Mouse (Mus musculus) limb, embryonic 12.5 days (tissue): Measurements from ENCODE around the gene Tubb5. TPM values are rescaled to one million over a fixed set of nuclear protein-coding genes. Genes with fewer than 3 reads are reported as not detected.

Experiments used
- ATAC-seq: fragments of 200-750 bp; cut with Nextera tagmentation; 2 replicates; pipeline ENCODE4 v1.8.0; 2017; ENCODE audit warnings: low read depth, moderate TSS enrichment; ENCODE audit not compliant: insufficient number of reproducible peaks, insufficient read depth, low FRiP score, low TSS enrichment
- H3K27ac ChIP-seq: fragments of 300-500 bp; sonication (generic); 2 replicates; pipeline ENCODE4 v1.5.1; 2016; ENCODE audit warnings: mild to moderate bottlenecking, moderate library complexity
- H3K27me3 ChIP-seq: fragments of 300-500 bp; sonication (generic); 2 replicates; pipeline ENCODE4 v1.6.1; 2016; ENCODE audit warnings: mild to moderate bottlenecking, moderate library complexity
- H3K36me3 ChIP-seq: fragments of 300-500 bp; sonication (generic); 2 replicates; pipeline ENCODE4 v1.6.1; 2016; ENCODE audit warnings: mild to moderate bottlenecking, moderate library complexity
- H3K4me1 ChIP-seq: fragments of 300-500 bp; sonication (generic); replicated peaks from 2 replicates; pipeline ENCODE4 v1.6.1; 2016
- H3K4me2 ChIP-seq: fragments of 300-500 bp; sonication (generic); 2 replicates; pipeline ENCODE4 v1.6.1; 2016; ENCODE audit warnings: mild to moderate bottlenecking, moderate library complexity
- H3K4me3 ChIP-seq: fragments of 300-500 bp; sonication (generic); replicated peaks from 2 replicates; pipeline ENCODE4 v1.5.1; 2016; ENCODE audit warnings: mild to moderate bottlenecking
- H3K9ac ChIP-seq: fragments of 300-500 bp; sonication (generic); replicated peaks from 2 replicates; pipeline ENCODE4 v1.6.1; 2016; ENCODE audit warnings: mild to moderate bottlenecking, moderate library complexity
- H3K9me3 ChIP-seq: fragments of 300-500 bp; sonication (generic); 2 replicates; pipeline ENCODE4 v1.6.1; 2016; ENCODE audit warnings: mild to moderate bottlenecking, moderate library complexity
- WGBS: fragments of 180-500 bp; shearing (Covaris S2); methylation state at CpG from one replicate; pipeline ENCODE4 v1.1.7; 2016; 5-methylcytosine and 5-hydroxymethylcytosine counted together
- polyA plus RNA-seq: library from polyadenylated mRNA; unstranded; fragments of >200 nt; fragmentation: Nextera tagmentation; extraction: Ambion mirVana; gene quantifications from 2 replicates; pipeline ENCODE4 v1.2.1, GENCODE M21; 2016

The Tubb5 gene
- polyA plus RNA-seq, 1 experiment from 2014 or later = 1,215 TPM

GRCm38 (mm10) chr17:35824402-35824801, 13.7 kb downstream of the Tubb5 start:
- H3K4me2 ChIP-seq = peak overlapping the region; percentile 95
- peak overlapping the region; percentile 74; the same call in 1 of the 2 replicates for H3K9ac ChIP-seq
- peak overlapping the region; percentile 89; the same call in 1 of the 2 replicates for H3K27ac ChIP-seq
- H3K4me3 ChIP-seq = peak overlapping the region; percentile 64
- 30% methylated on average over 7 of the region's 7 CpGs for WGBS
- no peaks in the 10 kb centered on the region for H3K9me3 ChIP-seq
- peaks cover 40% of the 10 kb centered on the region for H3K36me3 ChIP-seq
- no peak for ATAC-seq
- H3K4me1 ChIP-seq = peaks cover 24% of the 10 kb centered on the region
- H3K27me3 ChIP-seq = peaks cover 4% of the 10 kb centered on the region; the same call in 1 of the 2 replicates

- peak; percentile 87 for ATAC-seq
Observed at GRCm38 (mm10) chr17:35822964-35823937, 14.9 kb downstream of the Tubb5 start, which contains the start of gene Flot1. Gene Flot1 (plus strand): TSS chr17:35823230.

GRCm38 (mm10) chr17:35822564-35822963, 15.5 kb downstream of the Tubb5 start:
- H3K4me2 ChIP-seq = peak overlapping the region; percentile 95
- peaks cover 29% of the 10 kb centered on the region for H3K36me3 ChIP-seq
- WGBS = 3% methylated on average over 11 of the region's 11 CpGs
- peak overlapping the region; percentile 64; the same call in 1 of the 2 replicates for H3K9ac ChIP-seq
- H3K4me1 ChIP-seq = peaks cover 24% of the 10 kb centered on the region
- H3K27me3 ChIP-seq = peaks cover 4% of the 10 kb centered on the region; the same call in 1 of the 2 replicates
- H3K27ac ChIP-seq = peak overlapping the region; percentile 89
- peak overlapping the region; percentile 64 for H3K4me3 ChIP-seq
- H3K9me3 ChIP-seq = no peaks in the 10 kb centered on the region
- ATAC-seq = peak; percentile 0; the same call in 1 of the 2 replicates

More at GRCm38 (mm10) chr17:35822964-35823937, 14.9 kb downstream of the Tubb5 start, which contains the start of gene Flot1:
- H3K9ac ChIP-seq = peak within 1 kb of the TSS; percentile 74
- H3K4me1 ChIP-seq = peaks cover 24% of the 10 kb centered on the region
- peak within 1 kb of the TSS; percentile 95 for H3K4me2 ChIP-seq
- peaks cover 35% of the 10 kb centered on the region for H3K36me3 ChIP-seq
- H3K27me3 ChIP-seq = peaks cover 4% of the 10 kb centered on the region; the same call in 1 of the 2 replicates
- under 1% methylated on average over 45 of the region's 47 CpGs for WGBS
- peak within 1 kb of the TSS; percentile 64 for H3K4me3 ChIP-seq
- peak within 1 kb of the TSS; percentile 89 for H3K27ac ChIP-seq
- no peaks in the 10 kb centered on the region for H3K9me3 ChIP-seq

GRCm38 (mm10) chr17:35821439-35822430, 16.4 kb downstream of the Tubb5 start, which contains the start of gene Ier3:
Gene Ier3 (plus strand): TSS chr17:35821684.
- H3K36me3 ChIP-seq = peaks cover 20% of the 10 kb centered on the region
- ATAC-seq = peak; percentile 39; the same call in 1 of the 2 replicates
- peak within 1 kb of the TSS; percentile 89; the same call in 1 of the 2 replicates for H3K27ac ChIP-seq
- peak within 1 kb of the TSS; percentile 64 for H3K4me3 ChIP-seq
- WGBS = under 1% methylated on average over 62 of the region's 62 CpGs
- peaks cover 33% of the 10 kb centered on the region for H3K4me1 ChIP-seq
- peak within 1 kb of the TSS; percentile 64 for H3K9ac ChIP-seq
- peaks cover 4% of the 10 kb centered on the region; the same call in 1 of the 2 replicates for H3K27me3 ChIP-seq
- no peaks in the 10 kb centered on the region for H3K9me3 ChIP-seq
- peak within 1 kb of the TSS; percentile 95 for H3K4me2 ChIP-seq

GRCm38 (mm10) chr17:35820111-35820510, 18.0 kb downstream of the Tubb5 start:
- Histone ChIP-seq H3K9me3 (no peaks in the 10 kb centered on the region), H3K27me3 (peaks cover 4% of the 10 kb centered on the region; the same call in 1 of the 2 replicates), H3K9ac (no peak overlapping the region), H3K4me3 (no peak overlapping the region), H3K4me2 (no peak overlapping the region), H3K36me3 (peaks cover 6% of the 10 kb centered on the region; the same call in 1 of the 2 replicates), H3K27ac (no peak overlapping the region), H3K4me1 (peaks cover 40% of the 10 kb centered on the region)
- 80% methylated on average over 5 of the region's 5 CpGs for WGBS
- ATAC-seq = no peak

GRCm38 (mm10) chr17:35817226-35817625, 20.9 kb downstream of the Tubb5 start:
- peak overlapping the region; percentile 22; the same call in 1 of the 2 replicates for H3K4me2 ChIP-seq

GRCm38 (mm10) chr17:35816686-35817085, 21.4 kb downstream of the Tubb5 start:
- Histone ChIP-seq H3K9me3 (no peaks in the 10 kb centered on the region), H3K27ac (peak overlapping the region; percentile 53; the same call in 1 of the 2 replicates), H3K36me3 (no peaks in the 10 kb centered on the region), H3K27me3 (peaks cover 4% of the 10 kb centered on the region; the same call in 1 of the 2 replicates), H3K9ac (no peak overlapping the region), H3K4me1 (peaks cover 30% of the 10 kb centered on the region), H3K4me3 (no peak overlapping the region), H3K4me2 (peak overlapping the region; percentile 22; the same call in 1 of the 2 replicates)
- no peak for ATAC-seq
- WGBS = 36% methylated on average over 9 of the region's 14 CpGs

More at GRCm38 (mm10) chr17:35817226-35817625, 20.9 kb downstream of the Tubb5 start:
- H3K27me3 ChIP-seq = peaks cover 4% of the 10 kb centered on the region; the same call in 1 of the 2 replicates
- peaks cover 34% of the 10 kb centered on the region for H3K4me1 ChIP-seq
- H3K4me3 ChIP-seq = no peak overlapping the region
- no peaks in the 10 kb centered on the region for H3K36me3 ChIP-seq
- no peaks in the 10 kb centered on the region for H3K9me3 ChIP-seq
- no peak overlapping the region for H3K9ac ChIP-seq
- WGBS = 32% methylated on average over 10 of the region's 10 CpGs
- ATAC-seq = no peak
- peak overlapping the region; percentile 53; the same call in 1 of the 2 replicates for H3K27ac ChIP-seq

GRCm38 (mm10) chr17:35815836-35816235, 22.3 kb downstream of the Tubb5 start:
- WGBS = 54% methylated on average over 7 of the region's 7 CpGs
- H3K27ac ChIP-seq = no peak overlapping the region; the same call in 1 of the 2 replicates

GRCm38 (mm10) chr17:35814678-35815077, 23.4 kb downstream of the Tubb5 start:
- Histone ChIP-seq H3K4me1 (peaks cover 26% of the 10 kb centered on the region), H3K9ac (no peak overlapping the region), H3K27me3 (no peaks in the 10 kb centered on the region), H3K4me3 (no peak overlapping the region), H3K27ac (no peak overlapping the region), H3K36me3 (no peaks in the 10 kb centered on the region), H3K9me3 (no peaks in the 10 kb centered on the region), H3K4me2 (no peak overlapping the region)
- ATAC-seq = no peak
- WGBS = 63% methylated on average over 6 of the region's 6 CpGs

More at GRCm38 (mm10) chr17:35815836-35816235, 22.3 kb downstream of the Tubb5 start:
- Histone ChIP-seq H3K9me3 (no peaks in the 10 kb centered on the region), H3K9ac (no peak overlapping the region), H3K4me3 (no peak overlapping the region), H3K27me3 (peaks cover 4% of the 10 kb centered on the region; the same call in 1 of the 2 replicates), H3K36me3 (no peaks in the 10 kb centered on the region), H3K4me2 (no peak overlapping the region), H3K4me1 (peaks cover 26% of the 10 kb centered on the region)
- no peak for ATAC-seq

GRCm38 (mm10) chr17:35813653-35814052, 24.5 kb downstream of the Tubb5 start:
- Histone ChIP-seq H3K4me3 (no peak overlapping the region), H3K9me3 (no peaks in the 10 kb centered on the region), H3K4me2 (no peak overlapping the region), H3K9ac (no peak overlapping the region), H3K27me3 (no peaks in the 10 kb centered on the region), H3K27ac (0 out of 2 replicates have a peak overlapping the region, but pooled peaks have one; percentile 41), H3K4me1 (peaks cover 26% of the 10 kb centered on the region), H3K36me3 (no peaks in the 10 kb centered on the region)
- WGBS = 83% methylated on average over 7 of the region's 7 CpGs
- no peak for ATAC-seq
